Mouse (Mus musculus) C3H10T1/2 (cell line): ENCODE measurements around the gene Srpk1. TPM values are rescaled to one million over a fixed set of nuclear protein-coding genes. Genes with fewer than 3 reads are reported as not detected.

Experiments used
- polyA plus RNA-seq, 2 experiments: library from polyadenylated mRNA; unstranded; fragments of >200 nt; fragmentation: generic; extraction: Trizol; gene quantifications; one replicate each; pipeline ENCODE4 v1.2.1; 2012; ENCODE audit warnings: missing spikeins in 2 of 2

Gene Srpk1
- polyA plus RNA-seq: 10 to 100 TPM; 10.3 to 19.5 TPM

GRCm38 (mm10) chr17:28622300-28622759, at the start of gene Srpk1:
Gene Srpk1 (minus strand): TSS chr17:28622709.

GRCm38 (mm10) chr17:28575244-28576125, 47.0 kb downstream of the Srpk1 start, which contains the start of gene Lhfpl5:
Gene Lhfpl5 (plus strand): TSS chr17:28575641.

GRCm38 (mm10) chr17:28560598-28560997, 61.9 kb downstream of the Srpk1 start, which contains the start of gene Clps:
Gene Clps (minus strand): TSS chr17:28560766.

GRCm38 (mm10) chr17:28549111-28549510, 73.4 kb downstream of the Srpk1 start, which contains the start of gene Clpsl2:
Gene Clpsl2 (plus strand): TSS chr17:28549411.

Other genes starting within 250 kb of the Srpk1 start
- 1 to 10 TPM; 4.0 to 4.6 TPM for gene Fkbp5, start 105.2 kb downstream of the Srpk1 start, polyA plus RNA-seq
- not detected for gene Armc12, start 91.9 kb downstream of the Srpk1 start, polyA plus RNA-seq
- gene Clpsl2, start 73.3 kb downstream of the Srpk1 start, polyA plus RNA-seq: not detected
- gene Clps, start 61.9 kb downstream of the Srpk1 start, polyA plus RNA-seq: not detected
- under 1 TPM; 0.04 to 0.06 TPM for gene Lhfpl5, start 47.1 kb downstream of the Srpk1 start, polyA plus RNA-seq
- gene Slc26a8, start 67.5 kb upstream of the Srpk1 start, polyA plus RNA-seq: under 1 TPM in 1 of 2 experiments, not detected in 1; 0.42 TPM
- 10 to 100 TPM; 11.2 to 33.1 TPM for gene Mapk14, start 68.6 kb upstream of the Srpk1 start, polyA plus RNA-seq
- gene AC170998.1, start 103.4 kb upstream of the Srpk1 start, polyA plus RNA-seq: under 1 TPM in 1 of 2 experiments, not detected in 1; 0.20 TPM
- gene Mapk13, start 146.6 kb upstream of the Srpk1 start, polyA plus RNA-seq: under 1 TPM in 1 of 2 experiments, not detected in 1; 0.22 TPM
- gene Brpf3, start 178.4 kb upstream of the Srpk1 start, polyA plus RNA-seq: 10 to 100 TPM in 1 of 2 experiments, 1 to 10 TPM in 1; 4.2 to 16.9 TPM
- gene Pnpla1, start 235.7 kb upstream of the Srpk1 start, polyA plus RNA-seq: not detected